Mouse (Mus musculus): Measurements from ENCODE around the gene Tkfc.

GRCm38 (mm10) chr19:10560108-10560507 lies 45.3 kb downstream of the Tkfc start:
- no peak for TF ChIP-seq EP300 (IDR thresholded peaks at IDR 0.05; ENCODE audit: insufficient read depth, low read depth, low read length)
- TF ChIP-seq POLR2A (IDR thresholded peaks at IDR 0.05; ENCODE audit: insufficient read depth, low read length), result no peak
